Mouse (Mus musculus) fat pad, adult 2 months (tissue): Measurements from ENCODE around the gene Usp54.
A peak's percentile ranks its signal among the peaks of the same experiment; 100 is the strongest.

Source experiments
- DNase-seq: peaks from one replicate; pipeline ENCODE4 v3.0.0-alpha.2; 2011; ENCODE audit warnings: low read depth, low spot score; ENCODE audit errors: extremely low read depth

Usp54 gene

DNA sequence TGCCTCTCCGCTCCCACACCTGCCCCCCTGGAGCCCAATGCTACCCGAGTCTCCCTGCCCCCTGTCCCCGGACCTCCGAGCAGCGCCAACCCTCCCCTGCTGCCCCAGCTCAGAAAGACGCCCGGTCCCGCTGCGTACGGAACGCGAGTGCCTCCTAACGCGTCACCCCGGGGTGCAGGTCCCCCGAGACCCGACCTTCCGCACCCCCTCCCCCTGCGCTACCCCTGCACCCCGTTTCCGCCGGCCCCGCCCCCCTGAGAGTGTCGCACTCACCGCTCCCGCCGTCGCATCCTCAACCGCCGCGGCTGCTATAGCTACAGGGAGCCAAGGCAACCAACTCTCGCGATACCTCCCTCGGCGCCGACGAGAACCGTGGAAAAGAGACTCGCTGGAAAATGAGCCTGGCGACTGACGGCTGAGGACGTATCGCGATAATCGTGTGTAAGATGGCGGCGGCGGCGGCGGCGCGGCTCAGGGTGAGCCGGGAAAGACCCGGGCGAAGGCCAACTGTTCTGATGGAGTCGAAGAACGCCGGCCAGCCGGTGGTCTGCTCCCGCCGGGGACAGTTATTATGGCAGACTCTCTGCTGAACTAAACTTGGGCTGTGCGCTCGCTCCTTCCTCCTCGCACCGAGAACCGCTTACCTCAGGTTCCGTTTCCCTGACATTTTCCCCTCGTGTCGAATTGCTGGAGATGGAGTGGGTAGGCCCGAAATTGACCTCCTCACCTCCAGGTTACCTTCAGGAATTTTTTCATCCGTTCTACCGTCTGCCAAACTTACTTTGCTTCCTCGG, at the start of gene Usp54:
TSS of gene Usp54 (minus strand) at position 420 of the 794 bp plus-strand sequence.
- no peak for DNase-seq

DNA sequence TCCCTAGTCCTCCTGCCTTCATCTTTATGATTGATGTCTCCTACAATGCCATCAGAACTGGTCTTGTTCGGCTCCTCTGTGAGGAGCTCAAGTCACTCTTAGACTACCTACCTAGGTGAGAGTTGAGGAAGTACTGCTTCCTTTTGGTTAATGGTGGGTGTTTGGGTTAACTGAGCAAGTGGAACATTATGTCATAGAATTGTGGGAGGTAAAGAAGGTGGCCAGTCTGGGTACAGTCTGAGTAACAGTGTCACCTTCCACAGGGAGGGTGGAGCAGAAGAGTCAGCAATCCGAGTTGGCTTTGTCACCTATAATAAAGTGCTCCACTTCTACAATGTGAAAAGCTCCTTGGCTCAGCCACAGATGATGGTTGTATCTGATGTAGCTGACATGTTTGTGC, 48.1 kb upstream of the Usp54 start:
- no peak for DNase-seq

DNA sequence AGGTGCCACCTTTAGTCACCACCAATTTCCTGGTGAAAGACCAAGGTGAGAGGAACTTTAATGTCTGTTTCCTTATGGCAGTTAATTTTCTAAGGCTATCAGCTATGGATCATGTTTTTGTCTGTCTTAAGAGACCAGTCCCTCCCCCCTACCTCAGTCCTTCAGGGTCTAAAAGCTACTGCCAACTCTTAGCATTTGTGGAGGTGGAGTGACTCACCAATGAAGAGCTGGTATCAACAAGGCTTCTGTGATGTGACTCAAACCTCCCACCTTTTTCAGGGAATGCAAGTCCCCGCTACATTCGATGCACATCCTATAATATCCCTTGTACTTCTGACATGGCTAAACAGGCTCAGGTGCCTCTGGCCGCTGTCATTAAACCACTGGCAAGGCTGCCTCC, 45.7 kb upstream of the Usp54 start:
- no peak for DNase-seq

DNA sequence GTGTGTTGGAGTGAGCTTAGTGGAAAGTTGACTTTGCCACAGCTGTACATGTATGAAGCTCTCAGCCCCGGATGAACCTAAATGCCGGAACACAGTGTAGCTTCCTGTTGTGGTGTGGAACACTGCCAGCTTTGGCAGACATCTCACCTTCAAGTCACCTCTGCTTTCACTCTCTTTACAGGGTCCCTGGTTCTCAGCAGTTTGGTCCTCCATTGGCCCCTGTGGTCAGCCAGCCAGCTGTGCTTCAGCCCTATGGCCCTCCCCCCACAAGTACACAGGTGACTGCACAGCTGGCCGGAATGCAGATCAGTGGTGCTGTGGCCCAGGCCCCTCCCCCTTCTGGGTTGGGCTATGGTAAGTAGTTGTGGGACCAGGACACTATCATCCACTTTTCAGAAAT, 41.6 kb upstream of the Usp54 start:
- DNase-seq: no peak

DNA sequence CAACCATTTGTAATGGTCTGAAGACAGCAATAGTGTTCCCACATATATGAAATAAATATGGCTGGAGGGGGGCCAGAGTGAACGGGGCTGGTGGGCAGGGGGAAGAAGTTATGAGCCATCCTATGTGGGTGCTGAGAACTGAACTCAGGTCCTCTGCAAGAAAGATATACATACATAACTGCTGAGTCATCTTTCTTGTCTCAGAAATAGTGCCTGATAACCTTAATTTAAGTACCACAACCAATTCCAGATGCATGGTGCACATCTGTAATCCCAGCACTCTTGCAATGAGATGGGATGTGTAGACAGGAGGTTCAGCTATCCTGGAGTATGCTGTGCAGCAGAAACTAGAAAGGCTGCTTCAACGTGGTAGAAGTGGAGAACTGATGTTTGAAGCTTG, 40.9 kb upstream of the Usp54 start:
- DNase-seq: no peak

DNA sequence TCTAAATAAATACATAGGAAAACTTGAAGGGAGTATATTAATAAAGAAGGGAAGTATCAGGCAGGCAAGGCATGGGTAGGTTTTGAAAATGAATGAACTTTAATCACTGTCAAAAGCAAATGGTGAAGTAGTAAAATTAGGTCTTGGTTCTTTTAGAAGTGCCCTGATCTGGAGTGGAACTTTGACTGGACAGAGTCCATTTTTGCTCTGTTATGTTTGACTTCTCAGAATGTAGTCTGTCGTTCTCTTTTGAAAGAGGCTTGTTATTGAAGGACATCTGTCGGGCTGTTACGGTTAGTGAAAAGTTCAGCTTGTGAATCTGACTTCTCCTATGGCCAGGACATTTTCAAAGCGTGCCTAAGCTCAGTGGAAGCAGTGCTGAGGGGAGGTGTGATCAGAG, 37.0 kb upstream of the Usp54 start:
- no peak for DNase-seq

DNA sequence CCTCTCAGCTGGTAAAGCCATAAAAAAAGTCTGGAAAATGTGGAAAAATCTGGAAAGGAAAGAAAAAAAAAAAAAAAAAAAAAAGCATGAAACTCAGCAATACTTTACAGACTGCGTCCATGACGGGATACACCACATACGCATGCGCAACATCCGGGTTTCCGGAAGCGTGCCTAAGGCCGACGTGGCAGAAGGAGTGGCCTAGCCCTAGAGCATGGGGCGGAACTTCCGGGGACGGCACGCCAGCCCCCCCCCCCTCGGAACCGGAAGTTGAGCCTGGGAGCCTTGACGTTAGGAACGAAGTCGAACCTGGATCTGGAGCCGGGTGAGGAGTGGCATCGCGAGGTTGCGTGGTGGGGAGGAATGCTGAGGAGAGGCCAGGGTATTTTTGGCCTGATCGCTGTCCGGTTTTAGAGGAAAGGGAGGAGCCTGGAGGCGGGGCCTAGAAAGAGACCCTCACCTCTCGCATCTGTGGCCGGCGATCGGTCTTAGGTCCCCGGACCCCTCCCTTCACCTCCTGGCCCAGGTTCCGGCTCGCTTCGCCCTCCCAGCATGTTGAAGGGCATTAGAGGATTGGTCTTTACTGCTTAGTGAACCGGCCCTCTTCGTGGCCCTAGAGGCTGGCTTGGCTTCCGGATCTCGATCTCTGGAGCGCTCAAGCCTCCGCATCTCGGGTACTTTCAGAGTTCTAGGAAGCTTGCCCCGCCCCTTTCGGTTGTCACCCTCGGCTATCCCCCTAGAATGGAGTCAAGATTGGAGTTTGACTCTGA, 33.4 kb upstream of the Usp54 start, which contains the start of gene Sec24c:
TSS of gene Sec24c (plus strand) at position 245 of the 770 bp plus-strand sequence.
- peak; percentile 56 for DNase-seq

DNA sequence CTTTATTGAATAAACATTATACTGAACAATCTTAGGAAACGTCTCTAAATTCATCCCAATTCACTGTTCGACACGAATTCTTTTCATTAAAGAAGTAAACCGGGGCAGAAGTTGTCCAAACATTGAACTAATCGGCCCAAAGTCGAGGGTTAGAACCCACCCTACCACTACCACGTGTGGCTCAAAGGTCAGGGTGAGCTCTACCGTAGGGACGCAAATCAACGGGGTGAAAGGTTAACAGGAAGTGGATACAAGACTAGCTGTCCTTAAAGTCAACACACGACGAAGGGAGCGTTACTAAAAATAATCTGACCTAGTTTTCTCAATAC, 32.8 kb upstream of the Usp54 start:
- no peak for DNase-seq

DNA sequence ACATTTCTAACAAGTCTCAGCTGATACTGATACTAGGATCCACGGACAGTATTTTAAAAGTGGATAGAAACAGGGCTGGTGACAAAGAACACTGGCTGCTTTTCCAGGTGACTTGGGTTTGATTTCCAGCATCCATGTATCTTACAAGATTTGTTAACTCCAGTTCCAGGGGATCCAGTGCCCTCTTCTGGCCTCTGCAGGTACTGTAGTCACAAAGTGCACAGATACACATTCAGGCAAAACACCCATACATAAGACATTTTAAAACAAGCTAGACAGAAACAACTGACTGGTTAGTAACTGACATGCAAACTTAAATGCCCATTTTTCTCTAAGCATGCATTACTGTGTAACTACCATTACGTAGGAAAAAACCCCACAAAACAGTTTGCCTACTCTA, 32.1 kb upstream of the Usp54 start:
- DNase-seq: no peak

DNA sequence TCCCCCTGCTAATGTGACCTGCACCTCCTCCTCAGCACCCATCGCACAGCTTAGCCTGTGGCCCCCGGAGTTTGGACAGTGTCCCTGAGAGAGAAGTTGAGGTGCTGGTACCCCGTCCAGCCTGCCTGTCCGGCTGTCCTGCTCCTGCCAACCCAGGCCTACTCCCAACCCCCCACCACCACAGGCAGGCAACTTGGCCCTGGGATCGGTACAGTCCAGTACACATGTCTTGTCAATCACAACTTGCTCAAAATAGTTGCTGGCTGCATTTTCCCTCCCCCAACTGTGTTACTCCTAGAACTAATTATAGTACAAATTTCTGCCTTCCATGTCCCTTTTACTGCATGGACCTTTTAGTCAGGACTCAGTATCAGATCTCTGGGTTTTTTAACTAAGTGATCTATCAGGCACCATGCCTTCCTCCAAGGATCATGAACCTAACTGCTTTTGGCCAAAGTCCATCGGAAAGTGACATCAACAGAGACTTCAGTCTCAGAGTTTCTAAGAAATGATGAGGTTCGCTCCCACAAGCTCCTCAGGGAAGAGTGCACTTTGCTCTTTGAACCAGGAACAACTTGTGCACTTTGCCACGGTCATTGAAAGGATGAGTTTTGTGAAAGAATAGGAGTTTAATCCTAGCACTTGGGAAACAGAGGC, 27.4 kb upstream of the Usp54 start, which contains the start of gene Synpo2l:
TSS of gene Synpo2l (minus strand) at position 201 of the 657 bp plus-strand sequence.
- no peak for DNase-seq

DNA sequence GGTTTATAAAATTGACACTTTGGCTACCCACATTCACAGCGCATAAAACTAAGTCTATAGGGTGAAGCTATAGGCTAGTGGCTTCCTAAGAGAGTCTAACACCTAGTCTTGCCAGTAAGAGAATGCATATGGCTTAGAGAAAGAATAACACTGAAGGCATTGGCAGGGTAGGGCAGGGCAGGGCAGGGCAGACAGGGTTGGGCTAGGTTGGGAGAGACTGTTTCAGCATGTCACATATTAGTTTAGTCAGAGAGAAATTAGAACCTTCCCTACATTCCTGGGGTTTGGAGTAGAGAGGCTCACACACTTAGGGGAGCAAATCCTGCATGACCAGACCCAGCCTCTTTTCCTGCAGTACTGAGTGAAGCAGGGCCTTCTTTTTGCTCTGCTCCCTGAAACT, 26.6 kb upstream of the Usp54 start:
- DNase-seq: no peak

DNA sequence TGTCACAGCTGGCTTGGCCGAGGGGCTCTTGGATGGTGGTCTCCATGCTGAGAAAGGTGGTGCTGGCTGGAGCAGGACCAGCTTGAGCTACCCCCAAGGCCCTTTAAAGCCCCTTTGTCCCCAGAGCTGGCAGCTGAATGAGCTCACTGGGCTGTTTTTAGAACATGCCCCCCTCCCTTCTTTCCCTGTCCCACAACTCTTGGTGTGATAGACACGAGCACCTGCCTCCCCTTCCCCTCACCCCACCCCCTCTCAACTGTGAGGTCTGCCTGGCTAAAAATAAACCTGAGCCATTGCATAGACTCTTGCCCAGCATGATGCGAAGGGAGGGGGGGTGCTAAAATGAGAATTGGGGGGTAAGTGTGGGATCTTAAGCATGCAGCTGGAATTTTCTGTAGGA, 23.6 kb upstream of the Usp54 start:
- DNase-seq: no peak

DNA sequence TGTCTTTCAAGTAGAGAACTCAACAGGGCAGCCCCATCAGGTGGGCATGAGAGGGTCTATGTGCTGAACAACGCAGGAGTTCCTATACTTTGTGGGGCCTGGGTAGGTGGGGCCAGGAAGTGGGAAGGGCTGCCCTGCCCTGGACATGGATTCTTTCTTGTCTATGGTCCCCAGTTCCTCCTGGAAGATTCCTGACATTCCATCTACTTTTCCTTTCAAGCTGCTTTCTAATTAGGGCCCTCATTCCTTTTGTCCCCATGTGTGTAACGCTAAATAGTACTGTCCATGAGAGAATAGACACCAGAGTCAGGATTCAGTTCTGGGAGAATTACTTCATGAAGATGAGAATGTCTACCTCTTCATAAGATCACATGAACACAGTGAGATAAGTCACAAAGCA, 22.7 kb upstream of the Usp54 start:
- DNase-seq: no peak

DNA sequence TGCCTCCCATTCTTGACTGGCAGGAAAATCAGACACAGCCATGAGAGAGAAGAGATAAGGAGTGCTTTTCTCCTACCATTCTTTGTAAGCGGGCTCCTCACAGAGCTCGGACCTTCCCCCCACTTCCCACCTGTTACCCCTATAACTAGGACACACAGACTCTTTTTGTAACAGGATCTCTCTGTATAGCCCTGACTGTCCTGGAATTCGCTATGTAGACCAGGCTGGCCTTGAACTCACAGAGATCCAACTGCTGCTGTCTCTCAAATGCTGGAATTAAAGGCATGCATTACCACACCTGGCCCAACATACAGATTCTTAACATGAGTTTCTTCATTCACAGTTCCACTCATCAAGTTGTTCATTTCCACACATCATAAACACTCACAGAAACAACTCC, 21.9 kb upstream of the Usp54 start:
- DNase-seq: no peak

DNA sequence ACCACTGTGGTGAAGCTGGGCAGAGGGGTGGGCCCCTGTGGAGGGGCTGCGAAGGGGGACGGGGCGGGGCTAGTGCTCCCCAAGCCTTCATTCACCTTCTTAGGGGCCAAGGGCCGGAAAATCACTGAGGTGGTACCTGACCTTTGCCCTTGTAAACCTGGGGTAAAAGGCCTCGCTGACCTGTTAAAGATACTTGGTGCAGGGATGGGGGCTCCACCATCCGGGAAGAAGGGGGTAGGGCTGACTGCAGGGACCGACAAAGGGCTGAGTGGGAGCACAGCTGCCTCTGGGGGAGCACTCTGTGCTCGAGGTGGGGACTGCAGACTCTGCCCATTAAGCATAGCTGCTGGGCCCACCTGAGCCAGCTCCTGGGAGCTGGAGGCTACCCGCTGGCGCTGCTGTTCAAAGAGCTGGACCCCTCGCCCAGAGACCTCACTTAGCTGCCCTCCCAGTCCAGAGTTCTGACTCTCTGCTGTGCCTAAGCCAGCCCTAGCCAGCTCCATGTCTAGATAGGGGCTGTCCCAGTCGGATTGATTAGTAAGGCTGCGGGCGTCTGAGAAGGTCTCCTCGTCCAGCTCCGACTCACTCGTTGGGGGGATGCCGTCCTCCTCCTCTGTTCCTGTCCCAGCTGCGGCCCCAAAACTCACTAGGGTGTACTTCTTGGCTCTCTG, 20.9 kb upstream of the Usp54 start:
- no peak for DNase-seq

DNA sequence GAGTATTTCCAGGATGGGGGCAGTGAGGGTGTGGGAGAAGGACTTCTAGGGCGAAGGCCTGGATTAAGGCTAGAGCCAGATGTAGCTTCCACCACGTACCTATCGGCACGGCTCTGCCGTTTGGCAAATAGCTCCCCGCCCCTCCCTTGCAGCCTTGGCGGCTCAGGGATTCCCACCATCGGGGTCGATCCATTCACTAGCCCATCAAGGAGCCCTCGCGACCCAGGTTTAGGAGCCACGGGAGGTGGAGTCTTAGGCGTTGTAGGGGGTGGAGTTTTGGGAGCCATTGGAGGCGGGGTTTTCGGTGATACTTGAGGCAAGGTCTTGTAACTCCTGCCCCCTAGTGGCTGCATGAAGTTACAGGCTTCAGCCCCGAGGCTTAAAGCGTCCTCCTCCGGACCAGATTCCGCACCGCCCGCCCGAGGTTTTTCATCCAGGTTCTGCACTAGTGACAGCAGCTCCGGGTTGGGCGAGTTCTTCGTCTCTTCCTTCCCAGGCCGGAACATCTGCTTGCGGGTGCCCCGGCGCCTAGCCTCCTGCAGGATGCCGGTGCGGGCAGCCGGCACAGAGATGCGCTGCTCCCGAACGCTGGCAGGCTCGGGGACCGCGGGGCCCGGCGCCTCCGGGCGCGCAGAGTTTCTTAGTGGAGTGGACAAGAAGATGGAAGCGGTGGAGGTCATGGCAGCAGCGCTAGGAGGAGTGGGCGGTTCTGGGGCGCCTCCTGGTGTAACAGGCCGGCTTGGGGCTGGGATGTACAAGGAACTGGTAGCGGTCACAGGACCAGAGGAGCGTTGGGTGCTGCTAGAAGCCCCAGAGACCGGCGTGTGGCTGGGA, 20.2 kb upstream of the Usp54 start:
- peak; percentile 49 for DNase-seq

DNA sequence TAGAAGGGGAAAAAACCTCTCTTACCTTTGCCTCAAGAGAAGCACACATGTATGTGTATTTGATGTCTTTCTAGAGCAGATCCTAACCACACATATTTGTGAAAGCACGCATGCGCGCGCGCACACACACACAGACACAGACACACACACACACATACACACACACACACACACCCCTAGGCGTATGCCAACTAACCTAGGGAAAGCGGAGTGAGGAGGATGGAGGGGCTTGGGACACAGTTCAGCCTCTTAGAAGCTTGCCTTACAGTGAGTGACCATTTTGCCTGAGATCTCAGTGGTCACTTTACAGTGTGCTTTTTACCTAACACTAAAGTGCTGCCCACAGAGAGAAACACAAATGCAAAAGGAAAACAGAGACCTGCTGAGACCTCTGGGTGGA, 18.8 kb upstream of the Usp54 start:
- no peak for DNase-seq

DNA sequence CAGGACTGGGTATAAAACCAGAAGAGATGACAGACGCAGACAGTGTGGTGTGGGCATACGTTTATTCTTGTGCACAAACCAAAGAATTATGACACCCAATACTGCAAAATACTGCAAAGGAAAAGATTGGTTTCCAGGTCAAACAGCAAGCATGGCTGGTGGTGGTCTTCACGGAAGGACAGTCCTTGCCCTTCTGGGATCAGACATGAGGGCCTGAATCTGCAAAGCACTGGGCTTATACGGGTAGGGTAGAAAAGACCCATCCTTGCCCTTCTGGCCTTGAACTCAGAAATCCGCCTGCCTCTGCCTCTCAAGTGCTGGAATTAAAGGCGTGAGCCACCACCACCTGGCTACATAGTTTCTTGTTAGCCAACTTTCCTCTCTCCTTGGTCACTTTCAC, 18.0 kb upstream of the Usp54 start:
- DNase-seq: no peak

DNA sequence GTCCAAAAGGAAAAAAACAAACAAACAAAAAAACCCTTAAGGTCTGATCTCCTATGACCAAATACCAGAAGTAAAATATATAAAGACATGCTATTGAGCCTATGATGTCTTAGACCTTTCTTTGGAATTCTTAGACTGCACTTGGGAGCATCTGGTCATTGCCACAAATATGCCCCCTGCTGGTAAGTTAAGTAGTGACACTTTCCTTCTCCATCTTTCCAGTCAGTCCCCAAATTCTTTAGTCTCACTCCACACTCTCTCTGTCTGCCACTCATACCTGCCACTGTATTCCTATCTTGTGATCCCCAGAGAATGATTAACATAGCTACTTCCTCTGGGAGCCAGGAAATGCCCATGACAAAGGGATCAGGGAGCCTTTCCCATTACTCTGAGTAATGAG, 17.5 kb upstream of the Usp54 start:
- DNase-seq: no peak

DNA sequence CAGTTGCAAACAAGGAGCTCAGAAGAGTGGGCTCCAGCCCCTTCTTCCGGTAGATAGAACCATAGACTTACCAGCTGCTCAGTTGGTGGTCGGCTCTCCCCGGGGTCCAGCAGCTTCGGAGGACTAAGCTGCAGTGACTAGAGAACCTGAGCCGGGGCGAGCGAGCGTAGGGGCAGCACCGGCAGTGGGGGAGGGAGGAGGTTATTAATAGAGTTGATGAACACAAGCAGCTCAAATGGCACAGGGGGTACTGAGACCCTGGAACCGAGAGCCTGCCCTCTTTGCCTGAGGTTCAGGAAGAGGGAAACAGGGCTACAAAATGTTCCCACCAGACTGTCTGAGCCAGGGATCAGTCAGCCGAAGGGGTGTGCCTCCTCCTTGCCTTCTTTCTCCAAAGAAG, 15.5 kb upstream of the Usp54 start, which contains the start of gene Myoz1:
TSS of gene Myoz1 (minus strand) at position 180 of the 400 bp plus-strand sequence.
- DNase-seq: no peak
